Comparison of ENCODE assay signal across 28 mouse cellular contexts in genomic region chr2:88838477-88838876, GRCm38 (mm10). TPM values are rescaled to one million over a fixed set of nuclear protein-coding genes. Genes with fewer than 3 reads are reported as not detected.
DNase-seq lines count a peak whose midpoint lies in the region; ATAC-seq and TF ChIP-seq lines count a peak whose summit lies in the region.
"Had no signal": no experiment of that assay in that cellular context is flagged by ENCODE, and none has a peak within 500 bp of the region (broad histone marks: within the 10 kb centered on the region; RNA-seq: fewer than 3 reads in every experiment).

No protein-coding gene starts in this region.

- no peaks in the 10 kb centered on the region for H3K9me3 ChIP-seq in intestine, embryonic 15.5 days
- no peaks in the 10 kb centered on the region for H3K9me3 ChIP-seq in intestine, postnatal 0 days (ENCODE audit: control insufficient read depth)
- H3K9me3 ChIP-seq in liver, embryonic 11.5 days (ENCODE audit: control insufficient read depth, low read length), result no peaks in the 10 kb centered on the region
- no peaks in the 10 kb centered on the region for H3K9me3 ChIP-seq in stomach, embryonic 15.5 days
- H3K9me3 ChIP-seq in stomach, postnatal 0 days (ENCODE audit: control insufficient read depth, low read length), result no peaks in the 10 kb centered on the region
- no peaks in the 10 kb centered on the region for H3K9me3 ChIP-seq in intestine, embryonic 16.5 days (ENCODE audit: control insufficient read depth, low read length)
- H3K9me3 ChIP-seq: G1E had no signal

- no peak for TF ChIP-seq CTCF in intestine, postnatal 0 days (IDR thresholded peaks at IDR 0.05; ENCODE audit: low read depth)
- no peak for TF ChIP-seq CTCF in liver, adult 2 months (IDR thresholded peaks at IDR 0.05; ENCODE audit: low read depth, low read length)
- no peak for TF ChIP-seq CTCF in stomach, postnatal 0 days (IDR thresholded peaks at IDR 0.05; ENCODE audit: low read depth)

- WGBS in intestine, embryonic 15.5 days, result 51% methylated on average over 2 of the region's 2 CpGs
- WGBS in intestine, postnatal 0 days, result 22% methylated on average over 2 of the region's 2 CpGs
- WGBS in liver, adult 2 months, result 41% methylated on average over 2 of the region's 2 CpGs
- 69% methylated on average over 2 of the region's 2 CpGs for WGBS in liver, embryonic 11.5 days
- WGBS in stomach, embryonic 15.5 days, result 40% methylated on average over 2 of the region's 2 CpGs
- 29% methylated on average over 2 of the region's 2 CpGs for WGBS in stomach, postnatal 0 days
- 41% methylated on average over 2 of the region's 2 CpGs for WGBS in intestine, embryonic 16.5 days

- peak; percentile 74 for ATAC-seq in intestine, embryonic 15.5 days
- ATAC-seq in intestine, postnatal 0 days, result no peak
- no peak for ATAC-seq in liver, embryonic 11.5 days (replicated peaks; ENCODE audit: low FRiP score)
- 0 out of 2 replicates have a peak, but pooled peaks have one; percentile 35 for ATAC-seq in stomach, embryonic 15.5 days (ENCODE audit: insufficient read depth, low FRiP score, low read depth)
- no peak for ATAC-seq in stomach, postnatal 0 days (ENCODE audit: low FRiP score, low TSS enrichment)
- ATAC-seq in intestine, embryonic 16.5 days, result peak; percentile 71; the same call in 1 of the 2 replicates
- ATAC-seq: activated CD4-positive, CD25-positive, alpha-beta regulatory T cell, adult 4 months; CD4-positive, CD25-positive, alpha-beta regulatory T cell, adult 4 months; Patski had no signal

- no peaks in the 10 kb centered on the region for H3K4me1 ChIP-seq in intestine, embryonic 15.5 days (replicated peaks)
- H3K4me1 ChIP-seq in intestine, postnatal 0 days (replicated peaks; ENCODE audit: control insufficient read depth, insufficient read depth, low read length), result no peaks in the 10 kb centered on the region
- H3K4me1 ChIP-seq in liver, adult 2 months (ENCODE audit: control insufficient read depth, insufficient read depth, low read length), result no peaks in the 10 kb centered on the region
- no peaks in the 10 kb centered on the region for H3K4me1 ChIP-seq in liver, embryonic 11.5 days (replicated peaks; ENCODE audit: control insufficient read depth, insufficient read depth, low read length)
- H3K4me1 ChIP-seq in stomach, embryonic 15.5 days, result no peaks in the 10 kb centered on the region
- no peaks in the 10 kb centered on the region for H3K4me1 ChIP-seq in stomach, postnatal 0 days (replicated peaks; ENCODE audit: control insufficient read depth, insufficient read depth)
- no peaks in the 10 kb centered on the region for H3K4me1 ChIP-seq in intestine, embryonic 16.5 days (ENCODE audit: control insufficient read depth, insufficient read depth, low read length)

- no peaks in the 10 kb centered on the region for H3K36me3 ChIP-seq in intestine, embryonic 15.5 days
- H3K36me3 ChIP-seq in intestine, postnatal 0 days (ENCODE audit: control insufficient read depth, insufficient read depth), result no peaks in the 10 kb centered on the region
- H3K36me3 ChIP-seq in liver, adult 2 months (ENCODE audit: control insufficient read depth, insufficient read depth, low read length), result no peaks in the 10 kb centered on the region
- H3K36me3 ChIP-seq in liver, embryonic 11.5 days (ENCODE audit: control insufficient read depth, insufficient read depth, low read length), result no peaks in the 10 kb centered on the region
- no peaks in the 10 kb centered on the region for H3K36me3 ChIP-seq in stomach, embryonic 15.5 days
- H3K36me3 ChIP-seq in stomach, postnatal 0 days (ENCODE audit: control insufficient read depth, insufficient read depth, low read length), result no peaks in the 10 kb centered on the region
- no peaks in the 10 kb centered on the region for H3K36me3 ChIP-seq in intestine, embryonic 16.5 days (ENCODE audit: control insufficient read depth, insufficient read depth, low read length)
- H3K36me3 ChIP-seq: G1E had no signal

- peak; percentile 11 for DNase-seq in liver, adult 2 months (ENCODE audit: extremely low read depth, low read depth, low spot score)
- DNase-seq in liver, embryonic 11.5 days (ENCODE audit: low spot score), result no peak
- DNase-seq in stomach, postnatal 0 days (ENCODE audit: low spot score), result no peak
- DNase-seq in lung, postnatal 14 days, result no peak
- DNase-seq: adrenal gland, adult 2 months; adrenal gland, adult 8-10 months; adrenal gland, postnatal 10 days; adrenal gland, postnatal 14 days; adrenal gland, postnatal 25 days; adrenal gland, postnatal 36 days; B cell, adult 2 months; cerebellum, adult 11 months; cerebellum, adult 11-12 months had no signal

- no peak for TF ChIP-seq POLR2A in liver, adult 2 months (IDR thresholded peaks at IDR 0.05; ENCODE audit: extremely low read depth, insufficient read depth, low read length)

- TF ChIP-seq EP300 in stomach, postnatal 0 days (optimal IDR thresholded peaks at IDR 0.05), result no peak

- H3K27ac ChIP-seq in intestine, embryonic 15.5 days, result no peak overlapping the region
- H3K27ac ChIP-seq in intestine, postnatal 0 days (ENCODE audit: low read depth, low read length), result no peak overlapping the region
- no peak overlapping the region for H3K27ac ChIP-seq in liver, adult 2 months (replicated peaks; ENCODE audit: insufficient read depth, low read depth, low read length)
- no peak overlapping the region for H3K27ac ChIP-seq in liver, embryonic 11.5 days (ENCODE audit: low read depth, low read length)
- H3K27ac ChIP-seq in stomach, embryonic 15.5 days, result no peak overlapping the region
- H3K27ac ChIP-seq in stomach, postnatal 0 days (replicated peaks), result no peak overlapping the region
- H3K27ac ChIP-seq in intestine, embryonic 16.5 days (ENCODE audit: low read length), result no peak overlapping the region

- H3K9ac ChIP-seq in intestine, embryonic 15.5 days, result no peak overlapping the region
- no peak overlapping the region for H3K9ac ChIP-seq in intestine, postnatal 0 days (ENCODE audit: low read depth, low read length)
- no peak overlapping the region for H3K9ac ChIP-seq in liver, adult 2 months (ENCODE audit: low read depth, low read length)
- no peak overlapping the region for H3K9ac ChIP-seq in liver, embryonic 11.5 days (ENCODE audit: low read depth, low read length)
- H3K9ac ChIP-seq in stomach, embryonic 15.5 days, result no peak overlapping the region
- no peak overlapping the region for H3K9ac ChIP-seq in stomach, postnatal 0 days (ENCODE audit: low read length)
- H3K9ac ChIP-seq in intestine, embryonic 16.5 days (ENCODE audit: low read depth, low read length), result no peak overlapping the region

- no peak overlapping the region for H3K4me2 ChIP-seq in intestine, embryonic 15.5 days (replicated peaks)
- no peak overlapping the region for H3K4me2 ChIP-seq in intestine, postnatal 0 days (replicated peaks; ENCODE audit: low read depth)
- H3K4me2 ChIP-seq in liver, embryonic 11.5 days, result no peak overlapping the region
- no peak overlapping the region for H3K4me2 ChIP-seq in stomach, embryonic 15.5 days
- H3K4me2 ChIP-seq in stomach, postnatal 0 days (replicated peaks; ENCODE audit: low read depth), result no peak overlapping the region
- H3K4me2 ChIP-seq in intestine, embryonic 16.5 days (ENCODE audit: low read depth, low read length), result no peak overlapping the region

- no peaks in the 10 kb centered on the region for H3K27me3 ChIP-seq in intestine, embryonic 15.5 days (replicated peaks)
- H3K27me3 ChIP-seq in intestine, postnatal 0 days (replicated peaks; ENCODE audit: control insufficient read depth, insufficient read depth, low read length), result no peaks in the 10 kb centered on the region
- H3K27me3 ChIP-seq in liver, adult 2 months (ENCODE audit: control insufficient read depth, insufficient read depth, low read length), result no peaks in the 10 kb centered on the region
- no peaks in the 10 kb centered on the region for H3K27me3 ChIP-seq in liver, embryonic 11.5 days (replicated peaks; ENCODE audit: control insufficient read depth, insufficient read depth, low read length)
- H3K27me3 ChIP-seq in stomach, embryonic 15.5 days (replicated peaks), result no peaks in the 10 kb centered on the region
- no peaks in the 10 kb centered on the region for H3K27me3 ChIP-seq in stomach, postnatal 0 days (ENCODE audit: control insufficient read depth, insufficient read depth, low read length)
- no peaks in the 10 kb centered on the region for H3K27me3 ChIP-seq in intestine, embryonic 16.5 days (replicated peaks; ENCODE audit: control insufficient read depth, insufficient read depth, low read length)
- H3K27me3 ChIP-seq: CH12.LX, Patski had no signal

- H3K79me2 ChIP-seq in liver, adult 2 months (ENCODE audit: control insufficient read depth, insufficient read depth, low read length), result no peaks in the 10 kb centered on the region

- no peak overlapping the region for H3K4me3 ChIP-seq in intestine, embryonic 15.5 days (replicated peaks)
- no peak overlapping the region for H3K4me3 ChIP-seq in intestine, postnatal 0 days (ENCODE audit: low read depth, low read length)
- H3K4me3 ChIP-seq in liver, adult 2 months (ENCODE audit: insufficient read depth, low read depth, low read length), result no peak overlapping the region
- H3K4me3 ChIP-seq in liver, embryonic 11.5 days (ENCODE audit: low read depth, low read length), result no peak overlapping the region
- no peak overlapping the region for H3K4me3 ChIP-seq in stomach, embryonic 15.5 days (replicated peaks)
- H3K4me3 ChIP-seq in stomach, postnatal 0 days (ENCODE audit: low read depth, low read length), result no peak overlapping the region
- no peak overlapping the region for H3K4me3 ChIP-seq in intestine, embryonic 16.5 days (ENCODE audit: low read length)

RNA-seq across cellular contexts. Expression of gene Olfr1205, which starts 8.9 kb away (rescaled TPM):
- not detected in 2 replicates for polyA plus RNA-seq in intestine, embryonic 15.5 days (2015; fragmentation: Nextera tagmentation; extraction: Ambion mirVana)
- polyA plus RNA-seq in intestine, postnatal 0 days (2015; fragmentation: Nextera tagmentation; extraction: Ambion mirVana), result not detected in 2 replicates
- total RNA-seq in liver, adult 2 months (2014; rRNA removed), result not detected in 2 replicates
- not detected in 2 replicates for polyA plus RNA-seq in liver, adult 2 months (2012; rRNA removed)
- polyA plus RNA-seq in liver, embryonic 11.5 days (2014; fragmentation: Nextera tagmentation; extraction: Ambion mirVana), result not detected in 2 replicates
- not detected in 2 replicates for polyA plus RNA-seq in stomach, embryonic 15.5 days (2015; fragmentation: Nextera tagmentation; extraction: Ambion mirVana)
- 0.05 TPM in 1 of 2 replicates, not detected in the other for polyA plus RNA-seq in stomach, postnatal 0 days (2015; fragmentation: Nextera tagmentation; extraction: Ambion mirVana)
- not detected in 2 replicates for polyA plus RNA-seq in intestine, embryonic 16.5 days (2015; fragmentation: Nextera tagmentation; extraction: Ambion mirVana)
- total RNA-seq: adrenal gland, adult 18-20 months; adrenal gland, adult 2 months; adrenal gland, adult 8-10 months; adrenal gland, postnatal 10 days; adrenal gland, postnatal 14 days; adrenal gland, postnatal 25 days; adrenal gland, postnatal 36 days; adrenal gland, postnatal 4 days; CH12.LX; ES-E14; MEL had no signal
- polyA plus RNA-seq: adrenal gland, adult 2 months; brain, embryonic 14.5 days; C2C12; CD4-positive, CD25-positive, alpha-beta regulatory T cell, adult 4 months; G1E; Patski had no signal

RNA-seq across cellular contexts. Expression of gene Olfr1204, which starts 10.6 kb away (rescaled TPM):
- polyA plus RNA-seq in intestine, embryonic 15.5 days (2015; fragmentation: Nextera tagmentation; extraction: Ambion mirVana), result not detected in 2 replicates
- not detected in 2 replicates for polyA plus RNA-seq in intestine, postnatal 0 days (2015; fragmentation: Nextera tagmentation; extraction: Ambion mirVana)
- not detected in 2 replicates for total RNA-seq in liver, adult 2 months (2014; rRNA removed)
- polyA plus RNA-seq in liver, adult 2 months (2012; rRNA removed), result not detected in 2 replicates
- polyA plus RNA-seq in liver, embryonic 11.5 days (2014; fragmentation: Nextera tagmentation; extraction: Ambion mirVana), result not detected in 2 replicates
- not detected in 2 replicates for polyA plus RNA-seq in stomach, embryonic 15.5 days (2015; fragmentation: Nextera tagmentation; extraction: Ambion mirVana)
- polyA plus RNA-seq in stomach, postnatal 0 days (2015; fragmentation: Nextera tagmentation; extraction: Ambion mirVana), result not detected in 2 replicates
- polyA plus RNA-seq in intestine, embryonic 16.5 days (2015; fragmentation: Nextera tagmentation; extraction: Ambion mirVana), result not detected in 2 replicates
- total RNA-seq: adrenal gland, adult 18-20 months; adrenal gland, adult 2 months; adrenal gland, adult 8-10 months; adrenal gland, postnatal 10 days; adrenal gland, postnatal 14 days; adrenal gland, postnatal 25 days; adrenal gland, postnatal 36 days; adrenal gland, postnatal 4 days; CH12.LX; ES-E14; MEL had no signal
- polyA plus RNA-seq: activated CD4-positive, CD25-positive, alpha-beta regulatory T cell, adult 4 months; adrenal gland, adult 2 months; brain, embryonic 14.5 days; C2C12; CD4-positive, CD25-positive, alpha-beta regulatory T cell, adult 4 months; G1E; Patski had no signal

RNA-seq across cellular contexts. Expression of gene Olfr1202, which starts 24.2 kb away (rescaled TPM):
- not detected in 2 replicates for polyA plus RNA-seq in intestine, embryonic 15.5 days (2015; fragmentation: Nextera tagmentation; extraction: Ambion mirVana)
- polyA plus RNA-seq in intestine, postnatal 0 days (2015; fragmentation: Nextera tagmentation; extraction: Ambion mirVana), result not detected in 2 replicates
- not detected in 2 replicates for total RNA-seq in liver, adult 2 months (2014; rRNA removed)
- polyA plus RNA-seq in liver, adult 2 months (2012; rRNA removed), result not detected in 2 replicates
- not detected in 2 replicates for polyA plus RNA-seq in liver, embryonic 11.5 days (2014; fragmentation: Nextera tagmentation; extraction: Ambion mirVana)
- not detected in 2 replicates for polyA plus RNA-seq in stomach, embryonic 15.5 days (2015; fragmentation: Nextera tagmentation; extraction: Ambion mirVana)
- 0.04 TPM in 1 of 2 replicates, not detected in the other for polyA plus RNA-seq in stomach, postnatal 0 days (2015; fragmentation: Nextera tagmentation; extraction: Ambion mirVana)
- polyA plus RNA-seq in intestine, embryonic 16.5 days (2015; fragmentation: Nextera tagmentation; extraction: Ambion mirVana), result not detected in 2 replicates
- total RNA-seq: adrenal gland, adult 18-20 months; adrenal gland, adult 2 months; adrenal gland, adult 8-10 months; adrenal gland, postnatal 10 days; adrenal gland, postnatal 14 days; adrenal gland, postnatal 25 days; adrenal gland, postnatal 36 days; adrenal gland, postnatal 4 days; CH12.LX; ES-E14; MEL had no signal
- polyA plus RNA-seq: activated CD4-positive, CD25-positive, alpha-beta regulatory T cell, adult 4 months; adrenal gland, adult 2 months; brain, embryonic 14.5 days; C2C12; CD4-positive, CD25-positive, alpha-beta regulatory T cell, adult 4 months; G1E; Patski had no signal

RNA-seq across cellular contexts. Expression of gene Olfr1206, which starts 24.6 kb away (rescaled TPM):
- not detected in 2 replicates for polyA plus RNA-seq in intestine, embryonic 15.5 days (2015; fragmentation: Nextera tagmentation; extraction: Ambion mirVana)
- polyA plus RNA-seq in intestine, postnatal 0 days (2015; fragmentation: Nextera tagmentation; extraction: Ambion mirVana), result not detected in 2 replicates
- total RNA-seq in liver, adult 2 months (2014; rRNA removed), result not detected in 2 replicates
- not detected in 2 replicates for polyA plus RNA-seq in liver, adult 2 months (2012; rRNA removed)
- not detected in 2 replicates for polyA plus RNA-seq in liver, embryonic 11.5 days (2014; fragmentation: Nextera tagmentation; extraction: Ambion mirVana)
- not detected in 2 replicates for polyA plus RNA-seq in stomach, embryonic 15.5 days (2015; fragmentation: Nextera tagmentation; extraction: Ambion mirVana)
- polyA plus RNA-seq in stomach, postnatal 0 days (2015; fragmentation: Nextera tagmentation; extraction: Ambion mirVana), result not detected in 2 replicates
- polyA plus RNA-seq in intestine, embryonic 16.5 days (2015; fragmentation: Nextera tagmentation; extraction: Ambion mirVana), result not detected in 2 replicates
- total RNA-seq: adrenal gland, adult 18-20 months; adrenal gland, adult 2 months; adrenal gland, adult 8-10 months; adrenal gland, postnatal 10 days; adrenal gland, postnatal 14 days; adrenal gland, postnatal 25 days; adrenal gland, postnatal 36 days; adrenal gland, postnatal 4 days; CH12.LX; ES-E14; MEL had no signal
- polyA plus RNA-seq: adrenal gland, adult 2 months; brain, embryonic 14.5 days; C2C12; CD4-positive, CD25-positive, alpha-beta regulatory T cell, adult 4 months; G1E; Patski had no signal

RNA-seq across cellular contexts. Expression of gene Olfr1201, which starts 45.6 kb away (rescaled TPM):
- not detected in 2 replicates for polyA plus RNA-seq in intestine, embryonic 15.5 days (2015; fragmentation: Nextera tagmentation; extraction: Ambion mirVana)
- not detected in 2 replicates for polyA plus RNA-seq in intestine, postnatal 0 days (2015; fragmentation: Nextera tagmentation; extraction: Ambion mirVana)
- total RNA-seq in liver, adult 2 months (2014; rRNA removed), result not detected in 2 replicates
- not detected in 2 replicates for polyA plus RNA-seq in liver, adult 2 months (2012; rRNA removed)
- not detected in 2 replicates for polyA plus RNA-seq in liver, embryonic 11.5 days (2014; fragmentation: Nextera tagmentation; extraction: Ambion mirVana)
- not detected in 2 replicates for polyA plus RNA-seq in stomach, embryonic 15.5 days (2015; fragmentation: Nextera tagmentation; extraction: Ambion mirVana)
- not detected in 2 replicates for polyA plus RNA-seq in stomach, postnatal 0 days (2015; fragmentation: Nextera tagmentation; extraction: Ambion mirVana)
- polyA plus RNA-seq in intestine, embryonic 16.5 days (2015; fragmentation: Nextera tagmentation; extraction: Ambion mirVana), result not detected in 2 replicates
- total RNA-seq: adrenal gland, adult 18-20 months; adrenal gland, adult 2 months; adrenal gland, adult 8-10 months; adrenal gland, postnatal 10 days; adrenal gland, postnatal 14 days; adrenal gland, postnatal 25 days; adrenal gland, postnatal 36 days; adrenal gland, postnatal 4 days; CH12.LX; ES-E14; MEL had no signal
- polyA plus RNA-seq: activated CD4-positive, CD25-positive, alpha-beta regulatory T cell, adult 4 months; adrenal gland, adult 2 months; brain, embryonic 14.5 days; C2C12; CD4-positive, CD25-positive, alpha-beta regulatory T cell, adult 4 months; G1E; Patski had no signal

Comparison
In these comparisons a context has a peak if more than half of its experiments do, and no peak if none do; other contexts are left out.
1. ATAC-seq: peak in intestine, embryonic 15.5 days (single experiment), stomach, embryonic 15.5 days (single experiment) and intestine, embryonic 16.5 days (single experiment); none in intestine, postnatal 0 days (single experiment), liver, embryonic 11.5 days (single experiment) and stomach, postnatal 0 days (single experiment).